Mouse (Mus musculus): ENCODE results near the gene Cilp2.

The Cilp2 gene

GRCm38 (mm10) chr8:69901484-69902162 is 14.1 kb upstream of the Cilp2 start:
- DNase-seq (ENCODE audit: low read depth in 2 of 2, low spot score in 2 of 2), result peak; percentile 95 to 97

- DNase-seq (ENCODE audit: low read depth in 2 of 2, low spot score in 2 of 2), result no peak
Observed at GRCm38 (mm10) chr8:69900895-69901451, 13.5 kb upstream of the Cilp2 start.

GRCm38 (mm10) chr8:69899876-69900275 is 12.4 kb upstream of the Cilp2 start:
- DNase-seq (ENCODE audit: low read depth in 2 of 2, low spot score in 2 of 2), result no peak

GRCm38 (mm10) chr8:69897857-69898256 is 10.4 kb upstream of the Cilp2 start:
- no peak for DNase-seq (ENCODE audit: low read depth in 2 of 2, low spot score in 2 of 2)

GRCm38 (mm10) chr8:69895772-69896451 is 8.4 kb upstream of the Cilp2 start:
- DNase-seq (ENCODE audit: low read depth in 2 of 2, low spot score in 2 of 2), result no peak

GRCm38 (mm10) chr8:69894836-69895332 is 7.4 kb upstream of the Cilp2 start:
- DNase-seq (ENCODE audit: low read depth in 2 of 2, low spot score in 2 of 2), result no peak

GRCm38 (mm10) chr8:69893863-69894262 is 6.4 kb upstream of the Cilp2 start:
- peak; percentile 53 to 55 for DNase-seq (ENCODE audit: low read depth in 2 of 2, low spot score in 2 of 2)

- no peak for DNase-seq (ENCODE audit: low read depth in 2 of 2, low spot score in 2 of 2)
Observed at GRCm38 (mm10) chr8:69890813-69891241, 3.3 kb upstream of the Cilp2 start.

GRCm38 (mm10) chr8:69888902-69889301 is 1.4 kb upstream of the Cilp2 start:
- DNase-seq (ENCODE audit: low read depth in 2 of 2, low spot score in 2 of 2), result no peak

GRCm38 (mm10) chr8:69888244-69888866 is 868 bp upstream of the Cilp2 start:
- no peak for DNase-seq (ENCODE audit: low read depth in 2 of 2, low spot score in 2 of 2)

- no peak for DNase-seq (ENCODE audit: low read depth in 2 of 2, low spot score in 2 of 2)
Observed at GRCm38 (mm10) chr8:69884141-69884540, 3.3 kb downstream of the Cilp2 start.

GRCm38 (mm10) chr8:69882833-69883600 is 4.5 kb downstream of the Cilp2 start:
- DNase-seq (ENCODE audit: low read depth in 2 of 2, low spot score in 2 of 2), result no peak

- DNase-seq (ENCODE audit: low read depth in 2 of 2, low spot score in 2 of 2), result no peak
Observed at GRCm38 (mm10) chr8:69882021-69882756, 5.3 kb downstream of the Cilp2 start.

GRCm38 (mm10) chr8:69881261-69881865 is 6.1 kb downstream of the Cilp2 start:
- DNase-seq (ENCODE audit: low read depth in 2 of 2, low spot score in 2 of 2), result no peak

GRCm38 (mm10) chr8:69880841-69881240 is 6.6 kb downstream of the Cilp2 start:
- DNase-seq (ENCODE audit: low read depth in 2 of 2, low spot score in 2 of 2), result no peak

GRCm38 (mm10) chr8:69879678-69880077 is 7.8 kb downstream of the Cilp2 start:
- DNase-seq (ENCODE audit: low read depth in 2 of 2, low spot score in 2 of 2), result no peak

- DNase-seq (ENCODE audit: low read depth in 2 of 2, low spot score in 2 of 2), result no peak
Observed at GRCm38 (mm10) chr8:69877992-69878391, 9.5 kb downstream of the Cilp2 start.

GRCm38 (mm10) chr8:69877396-69877795 is 10.1 kb downstream of the Cilp2 start:
- DNase-seq (ENCODE audit: low read depth in 2 of 2, low spot score in 2 of 2), result no peak

- no peak for DNase-seq (ENCODE audit: low read depth in 2 of 2, low spot score in 2 of 2)
Observed at GRCm38 (mm10) chr8:69876967-69877366, 10.5 kb downstream of the Cilp2 start.

- DNase-seq (ENCODE audit: low read depth in 2 of 2, low spot score in 2 of 2), result no peak
Observed at GRCm38 (mm10) chr8:69876097-69876496, 11.4 kb downstream of the Cilp2 start.

All from CD8-positive naive resting alpha-beta T cell, adult 2 months (primary cell).